Mouse (Mus musculus) liver, embryonic 15.5 days (tissue): ENCODE measurements at regions not wholly inside any gene's neighbourhood (a gene's known extent, or its start where the extent isn't known, plus 50 kb on each side); places are given as distances from the start of the nearest gene placed in this dataset.
A peak's percentile ranks its signal among the peaks of the same experiment; 100 is the strongest.
"Not testable (repeated sequence)": the region's sequence is repeated elsewhere in the genome, so short reads cannot be mapped to it uniquely, and the experiment has no call there.

Experiments
- ATAC-seq: fragments of 200-750 bp; cut with Nextera tagmentation; 2 replicates; pipeline ENCODE4 v1.8.0; 2017; ENCODE audit warnings: moderate number of reproducible peaks, mild to moderate bottlenecking, moderate library complexity; ENCODE audit not compliant: insufficient read depth
- H3K27ac ChIP-seq: fragments of 300-500 bp; sonication (generic); replicated peaks from 2 replicates; pipeline ENCODE4 v1.5.1; 2015; ENCODE audit warnings: mild to moderate bottlenecking, inconsistent platforms
- H3K27me3 ChIP-seq: fragments of 300-500 bp; sonication (generic); 2 replicates; pipeline ENCODE4 v1.6.1; 2015; ENCODE audit warnings: mild to moderate bottlenecking, inconsistent platforms
- H3K36me3 ChIP-seq: fragments of 300-500 bp; sonication (generic); replicated peaks from 2 replicates; pipeline ENCODE4 v1.6.1; 2015; ENCODE audit warnings: moderate library complexity, mild to moderate bottlenecking, inconsistent platforms
- H3K4me1 ChIP-seq: fragments of 300-500 bp; sonication (generic); replicated peaks from 2 replicates; pipeline ENCODE4 v1.6.1; 2015; ENCODE audit warnings: inconsistent platforms
- H3K4me2 ChIP-seq: fragments of 300-500 bp; sonication (generic); 2 replicates; pipeline ENCODE4 v1.6.1; 2015; ENCODE audit warnings: moderate library complexity, mild to moderate bottlenecking, inconsistent platforms
- H3K4me3 ChIP-seq: fragments of 300-500 bp; sonication (generic); replicated peaks from 2 replicates; pipeline ENCODE4 v1.5.1; 2015; ENCODE audit warnings: mild to moderate bottlenecking, inconsistent platforms
- H3K9ac ChIP-seq: fragments of 300-500 bp; sonication (generic); 2 replicates; pipeline ENCODE4 v1.6.1; 2015; ENCODE audit warnings: moderate library complexity, mild to moderate bottlenecking, inconsistent platforms
- H3K9me3 ChIP-seq: fragments of 300-500 bp; sonication (generic); replicated peaks from 2 replicates; pipeline ENCODE4 v1.6.1; 2016; ENCODE audit warnings: inconsistent platforms
- WGBS: fragments of 180-500 bp; shearing (Covaris S2); methylation state at CpG from one replicate; pipeline ENCODE4 v1.1.7; 2015; ENCODE audit warnings: mixed read lengths; ENCODE audit not compliant: insufficient replicate concordance; 5-methylcytosine and 5-hydroxymethylcytosine counted together

DNA sequence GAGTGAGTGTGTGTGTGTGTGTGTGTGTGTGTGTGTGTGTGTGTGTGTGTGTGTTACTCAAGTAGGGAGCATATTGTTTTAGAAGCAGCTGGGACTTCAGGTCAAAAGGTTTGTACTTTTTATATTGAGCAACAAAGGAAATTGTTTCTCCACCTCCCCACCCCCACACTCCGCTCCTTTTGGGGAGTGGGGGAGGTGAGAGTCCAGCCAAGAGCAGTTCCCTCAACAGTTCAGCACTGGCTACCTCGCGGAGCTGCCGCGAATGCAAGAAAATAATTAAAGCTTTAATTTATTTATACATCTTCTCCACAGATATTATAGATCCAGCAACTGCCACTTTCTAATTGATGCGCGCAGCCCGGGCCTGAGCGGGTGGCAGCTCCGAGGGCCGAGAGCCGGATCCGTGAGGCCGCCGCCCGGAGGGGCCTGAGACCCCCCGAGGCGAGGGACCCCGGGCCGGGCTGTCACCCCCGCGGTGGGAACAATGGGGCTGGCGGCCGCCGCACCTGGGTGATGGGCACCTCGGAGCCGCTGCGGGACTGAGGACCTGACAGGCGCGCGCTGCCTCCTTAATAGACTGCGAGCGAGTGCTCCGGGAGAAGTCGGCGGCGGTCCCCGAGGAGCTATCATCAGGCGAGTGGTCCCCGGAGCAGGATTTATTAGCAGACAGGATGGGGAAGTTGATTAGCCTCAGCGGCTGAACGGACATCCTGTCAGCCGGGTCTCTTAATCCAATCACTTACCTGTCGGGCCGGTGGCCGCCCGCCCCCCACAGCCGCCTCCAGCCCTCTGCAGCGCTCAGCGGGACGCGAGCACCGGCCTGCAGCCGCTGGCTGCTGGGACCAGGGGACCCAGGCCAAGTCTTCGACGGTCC lies 124.4 kb downstream of the Melk start:
- Histone ChIP-seq H3K4me2 (peak overlapping the region; percentile 43), H3K9me3 (no peaks in the 10 kb centered on the region), H3K27me3 (peaks cover 59% of the 10 kb centered on the region), H3K27ac (no peak overlapping the region), H3K36me3 (no peaks in the 10 kb centered on the region), H3K9ac (no peak overlapping the region), H3K4me1 (no peaks in the 10 kb centered on the region; the same call in 1 of the 2 replicates), H3K4me3 (peak overlapping the region; percentile 15; the same call in 1 of the 2 replicates)
- WGBS = 1% methylated on average over 56 of the region's 56 CpGs
- ATAC-seq = no peak

GRCm38 (mm10) chr4:44434593-44434992 lies 133.9 kb downstream of the Melk start:
- Histone ChIP-seq H3K27ac (no peak overlapping the region), H3K9ac (no peak overlapping the region), H3K27me3 (no peaks in the 10 kb centered on the region; the same call in 1 of the 2 replicates), H3K4me1 (no peaks in the 10 kb centered on the region), H3K9me3 (no peaks in the 10 kb centered on the region), H3K4me3 (no peak overlapping the region), H3K4me2 (no peak overlapping the region), H3K36me3 (no peaks in the 10 kb centered on the region)
- WGBS = 31% methylated on average over 9 of the region's 9 CpGs
- no peak for ATAC-seq

DNA sequence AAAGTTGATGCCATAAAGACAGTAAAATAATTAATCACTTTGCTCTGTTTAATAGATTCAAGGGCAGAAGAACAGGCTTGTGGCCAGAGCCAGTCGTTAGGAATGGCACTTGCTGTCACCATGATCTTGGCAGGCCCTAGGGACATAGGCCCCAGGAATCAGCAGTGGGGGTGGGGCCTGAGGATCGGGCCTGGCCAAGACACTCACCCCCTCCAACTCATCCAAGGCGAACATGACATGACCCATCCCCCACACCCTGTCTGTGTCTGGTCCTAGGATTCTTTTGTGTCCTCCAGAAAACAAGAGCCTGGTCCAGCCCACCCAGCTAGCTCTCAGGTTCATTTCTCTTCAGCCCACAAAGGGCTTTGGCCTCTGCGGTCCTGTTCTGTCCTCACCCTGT lies 144.8 kb downstream of the Melk start:
- Histone ChIP-seq H3K9me3 (no peaks in the 10 kb centered on the region), H3K4me3 (no peak overlapping the region)
- WGBS = 35% methylated on average over 4 of the region's 4 CpGs

DNA sequence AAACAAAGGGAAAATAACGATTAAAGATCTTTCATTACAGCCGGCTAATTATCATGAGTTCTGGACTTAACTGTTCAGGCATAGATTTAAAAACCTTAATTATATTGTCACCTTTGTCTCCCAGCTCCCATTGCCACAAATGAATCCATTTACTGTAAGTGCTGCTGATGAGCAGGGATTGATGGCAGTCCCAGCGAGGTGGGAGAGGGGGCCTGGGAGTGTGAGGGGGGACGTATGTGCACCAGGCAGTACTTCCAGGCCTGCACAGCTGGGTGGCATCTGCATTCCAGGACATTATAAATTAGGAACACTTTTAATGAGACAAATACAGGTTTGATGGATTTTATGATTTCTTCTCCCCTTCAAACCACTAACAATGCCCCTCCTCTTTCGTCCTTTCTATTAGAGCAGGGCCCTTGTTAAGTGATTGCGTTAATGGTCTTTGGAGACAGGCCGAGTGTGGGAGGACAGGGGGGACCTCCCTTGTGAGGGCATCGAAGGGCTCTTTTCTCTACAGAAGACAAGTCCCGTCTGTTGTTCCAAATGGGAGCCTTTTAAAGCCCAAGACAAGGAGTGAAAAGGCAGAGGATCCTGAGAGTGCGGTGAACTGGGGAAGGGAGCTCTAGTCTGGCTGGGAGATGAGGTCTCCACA lies 150.3 kb downstream of the Melk start:
- no peak overlapping the region for H3K4me2 ChIP-seq
- no peaks in the 10 kb centered on the region for H3K27me3 ChIP-seq
- H3K9ac ChIP-seq = no peak overlapping the region
- 61% methylated on average over 10 of the region's 10 CpGs for WGBS
- no peak overlapping the region for H3K4me3 ChIP-seq
- H3K4me1 ChIP-seq = no peaks in the 10 kb centered on the region
- no peaks in the 10 kb centered on the region for H3K36me3 ChIP-seq
- H3K27ac ChIP-seq = no peak overlapping the region
- H3K9me3 ChIP-seq = no peaks in the 10 kb centered on the region
- no peak for ATAC-seq

More for the DNA sequence above, 144.8 kb downstream of the Melk start:
- Histone ChIP-seq H3K27me3 (no peaks in the 10 kb centered on the region), H3K36me3 (no peaks in the 10 kb centered on the region), H3K27ac (no peak overlapping the region), H3K4me2 (no peak overlapping the region), H3K9ac (no peak overlapping the region), H3K4me1 (no peaks in the 10 kb centered on the region)
- no peak for ATAC-seq

GRCm38 (mm10) chr4:44452043-44452618 lies 151.5 kb downstream of the Melk start:
- Histone ChIP-seq H3K27ac (no peak overlapping the region), H3K36me3 (no peaks in the 10 kb centered on the region), H3K4me3 (no peak overlapping the region), H3K9ac (no peak overlapping the region), H3K9me3 (no peaks in the 10 kb centered on the region), H3K4me2 (no peak overlapping the region), H3K4me1 (no peaks in the 10 kb centered on the region), H3K27me3 (no peaks in the 10 kb centered on the region)
- ATAC-seq = no peak
- WGBS = 48% methylated on average over 8 of the region's 8 CpGs

- no peak overlapping the region for H3K4me2 ChIP-seq
- no peaks in the 10 kb centered on the region for H3K27me3 ChIP-seq
- H3K9ac ChIP-seq = no peak overlapping the region
- no peaks in the 10 kb centered on the region for H3K4me1 ChIP-seq
- no peak for ATAC-seq
- H3K27ac ChIP-seq = no peak overlapping the region
- no peak overlapping the region for H3K4me3 ChIP-seq
- 66% methylated on average over 11 of the region's 11 CpGs for WGBS
- no peaks in the 10 kb centered on the region for H3K9me3 ChIP-seq
- no peaks in the 10 kb centered on the region for H3K36me3 ChIP-seq
These were observed 152.9 kb downstream of the Melk start for GRCm38 (mm10) chr4:44453552-44453951.

DNA sequence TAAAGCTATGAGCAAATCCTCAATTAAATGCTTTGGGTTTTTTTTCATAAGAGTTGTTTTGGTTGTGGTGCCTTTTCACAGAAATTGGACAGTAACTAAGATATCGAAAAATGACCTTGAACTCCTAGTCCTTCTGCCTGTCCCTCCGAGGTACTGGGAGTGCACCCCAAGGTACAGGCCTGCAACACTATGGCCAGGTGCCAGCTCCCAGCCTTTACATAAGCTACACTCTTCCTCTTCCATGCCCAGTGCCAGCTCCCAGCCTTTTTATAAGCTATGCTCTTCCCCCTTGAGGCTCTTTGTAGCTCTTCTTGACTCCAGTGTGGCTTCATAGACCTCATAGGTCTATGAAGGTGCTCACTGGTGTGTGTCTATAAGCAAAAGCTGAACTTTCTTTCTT lies 155.2 kb downstream of the Melk start:
- Histone ChIP-seq H3K9ac (no peak overlapping the region), H3K9me3 (no peaks in the 10 kb centered on the region), H3K4me2 (no peak overlapping the region), H3K4me3 (no peak overlapping the region), H3K4me1 (no peaks in the 10 kb centered on the region), H3K27ac (no peak overlapping the region), H3K36me3 (no peaks in the 10 kb centered on the region), H3K27me3 (no peaks in the 10 kb centered on the region)
- WGBS = 52% methylated on average over 2 of the region's 2 CpGs
- ATAC-seq = no peak

GRCm38 (mm10) chr4:44473511-44473910 lies 172.8 kb downstream of the Melk start:
- not testable (repeated sequence) for H3K4me1 ChIP-seq, ATAC-seq, H3K4me3 ChIP-seq, H3K27ac ChIP-seq, H3K9me3 ChIP-seq, H3K4me2 ChIP-seq, H3K9ac ChIP-seq, H3K27me3 ChIP-seq, H3K36me3 ChIP-seq
- WGBS = 75% methylated on average over 21 of the region's 21 CpGs
